Mouse (Mus musculus): Measurements from ENCODE around the gene Fam171a2.
"Not testable (repeated sequence)": the region's sequence is repeated elsewhere in the genome, so short reads cannot be mapped to it uniquely, and the experiment has no call there.

The Fam171a2 gene

DNA sequence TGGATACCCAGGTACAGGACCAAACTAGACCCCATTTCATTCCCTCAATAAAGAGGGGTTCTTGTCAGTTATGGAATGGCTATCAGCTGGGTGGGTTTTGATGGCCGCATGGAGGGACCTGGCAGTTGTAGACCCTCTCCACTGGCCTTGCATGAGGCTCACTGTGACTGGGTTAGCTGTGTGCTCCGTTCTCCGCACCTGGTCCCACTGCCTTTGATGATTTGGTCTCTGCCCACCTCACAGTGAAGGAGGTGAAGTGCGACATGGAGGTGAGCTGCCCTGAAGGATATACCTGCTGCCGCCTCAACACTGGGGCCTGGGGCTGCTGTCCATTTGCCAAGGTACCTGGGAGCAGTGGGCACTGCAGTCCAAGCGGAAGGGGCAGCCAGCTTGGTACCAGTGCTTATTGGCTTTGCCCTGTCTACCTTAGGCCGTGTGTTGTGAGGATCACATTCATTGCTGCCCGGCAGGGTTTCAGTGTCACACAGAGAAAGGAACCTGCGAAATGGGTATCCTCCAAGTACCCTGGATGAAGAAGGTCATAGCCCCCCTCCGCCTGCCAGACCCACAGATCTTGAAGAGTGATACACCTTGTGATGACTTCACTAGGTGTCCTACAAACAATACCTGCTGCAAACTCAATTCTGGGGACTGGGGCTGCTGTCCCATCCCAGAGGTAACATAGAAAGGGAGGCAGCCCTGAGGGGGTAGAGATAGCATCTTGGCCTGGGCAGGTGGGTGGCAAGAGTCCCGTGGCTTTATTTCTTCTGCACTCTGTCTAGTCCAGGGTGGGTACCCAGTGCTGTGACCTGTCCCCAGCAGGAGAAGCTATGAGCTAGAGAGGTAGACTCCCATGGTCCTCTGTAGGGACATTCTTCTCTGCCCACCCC lies 12.4 kb downstream of the Fam171a2 start:
- DNase-seq = peak; percentile 9

DNA sequence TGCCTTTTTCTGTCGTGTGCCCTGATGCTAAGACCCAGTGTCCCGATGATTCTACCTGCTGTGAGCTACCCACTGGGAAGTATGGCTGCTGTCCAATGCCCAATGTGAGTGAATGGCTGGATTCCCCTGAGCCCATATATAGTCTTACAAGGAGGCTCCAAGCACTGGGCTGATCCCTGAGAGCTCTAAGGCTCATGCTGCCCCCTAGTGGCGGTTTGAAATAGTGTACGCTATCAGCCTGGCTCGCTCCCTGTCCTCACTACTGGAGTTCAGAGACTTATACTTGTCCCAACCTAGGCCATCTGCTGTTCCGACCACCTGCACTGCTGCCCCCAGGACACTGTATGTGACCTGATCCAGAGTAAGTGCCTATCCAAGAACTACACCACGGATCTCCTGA lies 13.1 kb downstream of the Fam171a2 start:
- peak; percentile 89 for DNase-seq

DNA sequence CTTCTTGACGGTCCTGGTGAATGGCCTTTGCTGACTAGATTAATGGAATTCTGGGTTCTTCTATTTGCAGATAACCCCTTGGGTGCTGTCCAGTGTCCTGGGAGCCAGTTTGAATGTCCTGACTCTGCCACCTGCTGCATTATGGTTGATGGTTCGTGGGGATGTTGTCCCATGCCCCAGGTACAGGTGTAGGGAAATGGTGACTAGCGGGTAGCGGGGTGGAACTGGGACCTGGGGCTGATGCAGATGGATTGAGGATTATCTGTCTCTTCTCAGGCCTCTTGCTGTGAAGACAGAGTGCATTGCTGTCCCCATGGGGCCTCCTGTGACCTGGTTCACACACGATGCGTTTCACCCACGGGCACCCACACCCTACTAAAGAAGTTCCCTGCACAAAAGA lies 13.6 kb downstream of the Fam171a2 start:
- no peak for DNase-seq

DNA sequence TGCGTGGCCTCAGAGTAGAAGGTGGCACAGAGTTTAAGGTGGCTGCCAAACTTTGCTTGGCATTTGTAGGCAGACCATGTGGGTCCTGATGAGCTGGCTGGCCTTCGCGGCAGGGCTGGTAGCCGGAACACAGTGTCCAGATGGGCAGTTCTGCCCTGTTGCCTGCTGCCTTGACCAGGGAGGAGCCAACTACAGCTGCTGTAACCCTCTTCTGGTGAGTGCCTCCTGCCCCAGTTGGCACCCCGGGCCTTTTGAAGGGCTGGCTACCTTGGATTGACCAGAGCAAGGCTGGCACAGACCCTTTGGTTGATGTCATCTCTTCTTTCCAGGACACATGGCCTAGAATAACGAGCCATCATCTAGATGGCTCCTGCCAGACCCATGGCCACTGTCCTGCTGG lies 14.6 kb downstream of the Fam171a2 start:
- DNase-seq = no peak

DNA sequence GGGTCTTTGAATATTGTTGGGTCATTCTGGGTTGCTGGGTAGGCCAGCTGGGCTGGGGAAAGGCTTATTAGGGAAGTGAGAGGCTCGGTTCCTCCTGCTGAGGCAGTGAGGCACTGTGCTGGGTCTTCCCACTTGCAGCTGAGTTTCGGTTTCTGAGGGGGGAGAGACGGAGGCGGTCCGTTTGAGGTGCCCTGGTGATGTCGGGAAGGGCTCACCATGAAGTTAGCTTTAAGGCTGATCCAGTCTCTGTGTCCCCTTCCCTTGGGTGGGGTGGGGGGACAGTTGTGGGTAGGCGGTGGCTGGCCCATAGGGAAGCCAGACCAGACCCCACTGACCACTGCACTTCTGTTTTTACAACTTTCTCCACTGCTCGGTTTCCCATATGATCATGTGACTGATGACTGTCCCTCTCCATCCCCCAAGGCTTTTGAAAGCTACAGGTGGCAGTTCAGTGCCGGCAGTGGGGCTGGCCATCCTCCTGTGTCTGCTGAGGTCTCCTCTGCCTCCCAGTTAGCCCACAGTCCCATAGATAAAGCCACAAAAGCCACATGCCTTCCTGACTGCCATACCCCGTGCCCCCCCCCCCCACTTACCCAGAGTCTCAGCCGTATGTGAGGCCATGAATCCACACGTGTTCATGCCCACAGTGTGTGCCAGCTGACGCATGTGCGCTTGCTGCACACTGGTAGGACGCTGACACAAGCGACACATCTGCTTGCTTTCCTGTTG lies 15.2 kb downstream of the Fam171a2 start:
- DNase-seq = no peak

DNA sequence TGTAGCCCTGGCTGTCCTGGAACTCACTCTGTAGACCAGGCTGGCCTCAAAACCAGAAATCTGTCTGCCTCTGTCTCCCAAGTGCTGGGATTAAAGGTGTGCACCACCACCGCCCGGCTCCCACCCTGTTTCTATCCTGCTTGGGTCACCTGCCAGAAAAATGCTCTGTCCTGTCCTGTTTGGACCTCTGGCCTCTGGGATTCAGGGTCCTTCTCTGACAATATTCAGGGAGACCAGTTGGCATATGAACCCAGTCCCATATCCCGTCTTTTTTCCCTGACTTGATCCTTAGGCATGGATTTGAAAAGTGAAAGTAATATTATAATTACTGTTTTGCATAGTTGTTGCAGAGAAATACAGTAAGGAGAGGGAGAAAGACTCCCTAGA lies 15.8 kb downstream of the Fam171a2 start:
- no peak for DNase-seq

DNA sequence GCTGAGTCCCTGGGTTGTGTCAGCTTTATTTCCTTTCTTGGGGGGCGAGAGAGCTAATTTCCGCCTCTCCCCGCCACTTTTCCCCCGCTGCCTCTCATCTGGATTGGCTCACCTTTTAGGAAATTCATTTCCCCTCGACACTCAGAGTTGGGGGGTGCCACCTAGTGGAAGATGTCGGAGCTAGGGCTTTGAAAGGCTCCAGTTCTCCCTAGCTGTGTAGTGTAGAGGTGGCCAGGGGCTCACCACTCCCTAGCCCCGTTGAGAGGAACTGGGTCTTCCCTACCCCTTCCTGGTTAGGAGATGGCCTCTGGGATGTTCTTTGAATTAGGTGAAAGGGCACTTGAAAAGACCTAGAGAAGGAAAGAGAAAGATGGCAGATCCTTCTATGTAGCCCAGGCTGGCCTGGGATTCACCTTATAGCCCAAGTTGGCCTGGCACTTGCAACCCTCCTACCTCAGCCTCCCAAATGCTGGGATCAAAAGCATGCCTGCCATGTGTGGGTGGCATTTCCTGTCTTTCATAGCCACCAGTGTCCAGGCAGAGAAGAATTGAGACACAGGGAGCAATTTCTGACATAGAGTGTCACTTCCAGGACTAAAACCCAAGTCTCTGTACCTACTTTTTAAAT lies 16.4 kb downstream of the Fam171a2 start:
- DNase-seq = peak; percentile 84

DNA sequence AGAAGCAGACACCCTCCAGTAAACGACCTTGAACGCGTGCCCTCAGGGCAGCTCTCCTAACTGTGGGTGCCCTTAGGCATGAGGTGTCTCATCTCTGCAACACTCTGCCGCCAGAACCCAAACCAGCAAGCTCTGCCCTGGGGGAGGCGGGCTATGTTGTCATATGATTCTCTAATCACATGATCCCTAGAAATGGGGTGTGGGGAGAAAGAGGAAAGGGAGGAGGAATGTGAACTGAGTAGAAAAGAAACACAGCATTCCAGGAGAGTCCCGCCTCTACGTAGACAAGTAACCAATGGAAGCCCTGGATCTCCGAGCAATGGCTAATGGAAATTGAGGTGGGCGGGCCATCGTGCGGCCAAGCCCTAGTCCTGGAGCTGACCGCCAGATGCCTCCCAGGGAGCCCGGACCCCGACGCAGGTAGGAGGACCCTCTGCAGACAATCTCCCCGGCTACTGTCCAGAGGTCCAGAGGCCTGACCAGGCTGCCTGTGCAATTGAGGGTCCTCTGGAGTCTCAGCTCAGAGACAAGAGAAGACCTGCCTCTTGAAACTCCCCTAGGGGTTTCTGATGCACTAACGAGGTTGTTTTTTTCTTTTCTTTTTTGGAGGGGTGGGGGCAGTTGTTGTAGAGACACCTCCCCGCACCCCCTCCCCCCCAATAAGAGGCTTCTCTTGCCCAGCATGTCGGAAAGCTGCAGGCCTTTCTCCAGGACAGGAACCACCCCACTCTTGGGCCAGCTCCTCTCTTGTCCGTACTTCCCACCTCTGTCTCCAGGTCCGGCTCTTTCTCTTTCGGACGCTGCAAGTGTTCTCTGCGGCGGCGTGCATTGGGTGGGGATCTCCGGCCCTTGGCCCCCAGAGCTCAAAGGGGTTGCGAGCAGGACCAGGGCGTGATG lies 17.1 kb downstream of the Fam171a2 start, which contains the start of gene Grn:
TSS of gene Grn (plus strand) at position 195 of the 897 bp plus-strand sequence.
- peak; percentile 95 for DNase-seq

DNA sequence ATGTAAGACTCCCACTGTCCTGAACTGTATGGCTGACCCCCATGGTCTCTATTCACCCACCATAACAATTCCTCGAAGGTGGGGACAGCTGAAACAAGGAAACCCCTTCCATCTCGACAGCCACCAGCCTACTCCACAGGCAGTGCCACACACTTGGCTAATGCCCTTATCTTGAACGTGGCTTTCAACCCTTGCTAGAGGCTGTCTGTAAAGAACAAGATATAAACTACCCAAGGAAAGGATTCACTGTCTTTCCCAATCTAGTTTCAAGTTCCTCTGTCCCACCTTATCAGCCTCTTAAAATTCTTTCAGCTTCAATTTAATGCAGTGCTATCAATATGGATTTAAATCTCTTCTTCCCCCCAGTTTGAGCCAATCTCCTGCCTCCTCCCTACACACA lies 17.9 kb downstream of the Fam171a2 start:
- DNase-seq = no peak

DNA sequence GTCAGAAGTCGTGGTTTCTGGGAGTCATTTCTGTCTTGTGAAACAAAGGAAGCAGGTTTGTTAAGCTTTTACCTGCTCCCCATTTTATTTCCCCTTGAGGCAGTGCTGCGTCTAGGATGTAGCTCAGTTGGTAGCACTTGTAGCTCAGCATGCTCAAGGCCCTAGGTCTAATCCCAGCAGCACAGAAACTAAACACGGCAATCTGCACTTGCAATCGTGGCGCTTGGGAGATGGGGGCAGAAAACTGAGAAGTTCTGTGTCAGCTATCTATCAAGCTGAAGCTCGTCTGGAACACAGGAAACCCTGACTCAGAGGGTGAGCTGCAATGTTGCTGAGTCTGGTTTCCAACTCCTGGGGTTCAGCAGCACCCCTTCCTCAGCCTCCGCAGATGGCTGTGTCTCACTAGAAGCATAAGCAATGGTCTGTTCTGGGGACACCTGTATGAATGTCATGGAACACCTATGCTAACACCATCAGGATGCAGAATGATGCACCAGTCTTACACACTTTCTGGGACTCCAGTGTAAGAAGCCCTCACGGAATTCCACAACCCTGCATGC lies 18.4 kb downstream of the Fam171a2 start:
- DNase-seq = no peak

DNA sequence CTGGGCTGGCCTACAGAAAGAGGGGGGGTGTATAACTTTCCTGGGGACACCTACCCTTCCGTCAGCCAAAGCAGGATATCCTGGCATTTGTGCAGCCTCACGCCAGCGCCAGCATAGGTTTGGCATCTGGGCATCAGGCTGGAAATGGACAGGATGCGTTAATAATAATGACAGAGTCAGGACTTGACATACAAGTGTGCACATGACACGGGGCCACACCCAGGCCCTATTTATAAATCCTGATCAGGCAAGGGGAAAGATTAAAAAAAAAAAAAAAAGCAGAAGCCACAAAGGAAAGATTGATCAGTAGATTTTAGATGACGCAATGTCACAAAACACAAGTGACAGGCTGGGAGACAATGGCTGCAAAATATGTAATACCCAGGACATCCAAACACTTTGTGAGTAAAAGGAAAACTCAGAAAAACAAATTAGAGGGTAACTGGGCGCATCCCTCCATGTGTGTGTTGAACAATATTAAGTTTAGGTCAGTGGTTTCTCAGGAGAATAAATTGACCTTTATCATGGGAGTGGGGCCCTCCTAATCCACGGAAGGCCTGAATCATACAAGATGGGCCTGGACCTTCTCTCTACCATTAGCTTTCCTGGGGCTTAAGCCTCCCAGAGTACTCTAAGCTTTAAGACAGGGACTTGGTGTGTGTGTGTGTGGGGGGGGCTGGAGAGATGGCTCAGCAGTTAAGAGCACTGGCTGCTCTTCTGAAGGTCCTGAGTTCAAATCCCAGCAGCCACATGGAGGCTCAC lies 21.7 kb downstream of the Fam171a2 start:
- no peak for DNase-seq

DNA sequence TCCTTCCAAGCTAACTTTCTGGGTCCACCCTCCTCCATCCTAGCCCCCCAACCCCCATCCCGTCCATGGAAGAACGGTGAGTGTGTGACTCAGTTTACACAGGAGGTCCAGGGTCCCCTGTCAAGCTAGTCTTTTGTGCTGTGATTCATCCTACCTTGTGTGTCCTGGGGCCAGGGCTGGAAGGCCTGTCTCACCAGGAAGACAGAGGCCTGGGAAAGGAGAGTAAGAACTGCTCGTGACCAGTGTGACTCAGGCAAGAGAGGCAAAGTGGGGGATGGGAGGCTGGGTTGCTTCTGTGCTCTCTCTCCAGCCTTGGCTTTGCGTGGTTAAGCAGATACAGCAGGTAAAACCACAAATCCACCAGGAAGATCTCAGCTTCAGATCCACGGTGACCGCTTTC lies 22.8 kb downstream of the Fam171a2 start:
- no peak for DNase-seq

DNA sequence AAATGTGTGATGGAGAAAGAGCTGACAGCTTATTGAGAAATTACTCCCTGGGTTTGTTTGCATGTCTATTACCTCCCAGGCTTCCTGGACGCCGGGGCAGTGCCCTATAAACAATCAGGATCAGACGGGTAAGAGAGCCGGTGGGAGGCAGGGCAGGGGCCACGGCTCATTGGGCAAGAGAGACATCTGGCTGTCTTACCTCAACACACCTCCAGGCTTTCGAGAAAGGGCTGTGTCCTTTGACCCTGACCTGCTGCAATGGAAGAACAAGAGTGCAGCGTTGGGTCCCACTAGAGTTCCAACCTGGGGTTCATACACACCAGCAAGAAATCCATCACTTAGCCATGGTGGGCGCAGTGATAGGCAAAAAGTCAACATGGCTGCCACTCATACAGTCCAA lies 25.9 kb downstream of the Fam171a2 start:
- no peak for DNase-seq

DNA sequence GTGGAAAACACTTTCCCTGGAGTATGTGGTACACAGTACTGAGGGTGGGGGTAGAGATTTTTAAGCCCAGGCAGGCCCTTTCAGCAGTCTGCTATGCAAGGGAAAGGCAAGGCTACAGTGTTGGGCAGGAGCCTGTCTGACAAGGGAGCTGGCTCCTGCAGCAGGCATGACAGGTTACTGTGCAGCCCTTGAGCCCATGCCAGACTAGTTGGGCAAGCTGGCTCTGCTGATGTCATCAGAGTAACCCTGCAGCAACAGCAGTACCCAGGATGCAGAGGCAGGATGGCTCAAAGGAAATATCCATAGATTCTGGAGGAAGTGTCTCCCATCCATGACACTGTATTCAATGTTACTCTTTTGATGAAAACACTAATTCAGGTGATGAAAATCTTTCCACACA lies 28.6 kb downstream of the Fam171a2 start:
- no peak for DNase-seq

DNA sequence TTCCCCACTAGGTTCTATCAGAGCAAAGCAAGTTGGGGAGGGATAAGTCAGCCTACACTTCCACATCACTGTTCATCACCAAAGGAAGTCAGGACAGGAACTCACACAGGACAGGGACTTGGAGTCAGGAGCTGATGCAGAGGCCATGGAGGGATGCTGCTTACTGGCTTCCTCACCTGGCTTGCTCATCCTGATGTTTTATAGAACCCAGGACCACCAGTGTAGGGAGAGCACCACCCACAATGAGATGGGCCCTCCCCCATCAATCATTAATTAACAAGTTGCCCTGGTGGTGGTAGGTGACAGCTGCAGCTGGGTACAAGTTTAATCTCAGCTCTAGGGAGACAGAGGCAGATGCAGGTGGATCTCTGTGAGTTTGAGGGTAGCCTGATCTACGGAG lies 30.3 kb downstream of the Fam171a2 start:
- DNase-seq = no peak

DNA sequence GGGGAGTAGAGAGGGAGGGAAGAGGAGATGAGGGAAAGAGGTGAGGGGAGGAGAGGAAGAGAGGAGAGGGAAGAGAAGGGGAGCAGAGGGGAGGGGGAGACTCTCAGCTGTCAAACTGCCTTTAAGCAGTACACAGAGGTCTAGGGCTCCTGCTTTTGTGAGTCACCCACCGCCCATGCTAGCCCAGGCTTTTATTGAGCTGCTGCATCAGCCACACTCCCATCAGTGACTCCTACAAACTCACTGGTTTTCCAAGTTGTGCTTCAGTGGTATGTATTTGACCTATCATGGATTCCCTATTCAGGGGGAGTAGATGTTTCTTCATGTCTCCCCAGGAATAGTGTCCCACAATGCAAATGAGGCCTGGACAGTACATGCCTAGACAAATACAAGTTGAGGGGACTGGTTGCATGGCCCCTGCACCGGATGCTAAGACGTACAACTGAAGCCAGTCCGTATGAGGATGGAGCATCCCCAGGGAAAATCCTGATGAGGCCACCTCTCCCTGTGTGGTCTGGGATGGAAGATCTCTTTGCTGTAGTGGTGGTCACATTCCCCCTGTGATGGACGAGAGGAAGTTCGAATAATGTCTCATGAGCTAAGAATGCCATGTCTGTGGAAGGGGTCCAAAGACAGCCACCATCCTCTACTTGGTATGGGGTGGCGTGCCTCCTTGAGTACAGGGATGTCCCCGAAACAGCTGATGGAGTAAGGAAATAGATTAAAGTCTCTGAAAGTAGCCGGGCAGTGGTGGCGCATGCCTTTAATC lies 32.3 kb downstream of the Fam171a2 start:
- DNase-seq = no peak

DNA sequence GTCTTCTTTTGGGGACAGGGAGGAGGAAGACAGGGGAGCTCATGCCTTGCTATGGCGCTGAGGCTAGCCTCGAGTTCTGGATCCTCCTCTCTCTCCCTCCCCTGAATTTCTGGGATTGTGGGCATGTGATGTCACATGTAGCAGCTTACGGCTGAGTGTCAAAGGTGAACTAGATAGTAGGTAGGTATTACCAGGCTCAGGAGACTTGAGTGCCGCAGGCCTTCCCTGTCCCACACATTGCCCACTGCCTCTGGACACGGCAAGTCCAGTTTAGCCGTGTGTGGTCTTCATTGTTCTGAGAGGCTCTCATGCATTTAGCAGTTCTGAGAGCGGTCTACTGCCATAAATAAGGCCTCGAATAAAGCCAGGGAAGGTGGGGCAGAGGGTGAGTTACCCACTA lies 34.4 kb downstream of the Fam171a2 start:
- no peak for DNase-seq

DNA sequence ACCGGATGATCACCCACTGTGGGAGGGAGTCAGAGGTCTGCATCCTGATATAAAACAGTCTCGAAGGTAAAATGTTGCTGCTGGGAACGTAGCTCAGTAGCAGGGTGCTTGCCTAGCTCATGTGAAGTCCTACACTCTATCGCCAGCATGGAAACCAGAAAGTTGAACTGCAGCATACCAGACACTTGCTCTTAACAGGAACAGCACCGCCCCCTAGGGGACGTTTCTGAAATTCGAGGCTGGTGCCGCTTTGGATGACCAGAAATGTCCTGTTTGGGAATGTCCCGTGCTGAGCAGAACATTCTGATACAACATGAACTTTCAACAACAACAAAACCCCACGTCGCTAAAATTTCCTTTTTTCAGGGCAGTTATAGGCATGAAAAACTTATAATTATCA lies 35.8 kb downstream of the Fam171a2 start:
- peak; percentile 88 for DNase-seq

DNA sequence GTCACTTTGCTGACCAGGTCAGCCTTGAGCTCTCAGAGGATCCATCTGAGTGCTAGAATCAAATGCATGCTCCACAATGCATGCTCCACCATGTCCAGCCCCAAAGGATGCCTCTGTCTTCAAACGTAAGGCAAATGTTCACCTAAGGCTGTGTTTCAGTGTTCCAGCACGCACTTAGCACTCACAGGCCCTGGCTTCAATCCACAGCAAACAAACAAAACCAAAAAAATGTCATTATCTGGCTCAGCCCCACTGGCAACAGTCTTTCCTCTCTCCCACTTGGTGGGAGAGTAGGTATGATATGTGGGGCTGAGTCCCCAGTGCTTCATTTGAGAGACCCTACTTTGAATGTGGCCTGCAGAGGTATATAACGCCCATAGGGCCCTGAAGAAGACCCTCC lies 36.4 kb downstream of the Fam171a2 start:
- no peak for DNase-seq

DNA sequence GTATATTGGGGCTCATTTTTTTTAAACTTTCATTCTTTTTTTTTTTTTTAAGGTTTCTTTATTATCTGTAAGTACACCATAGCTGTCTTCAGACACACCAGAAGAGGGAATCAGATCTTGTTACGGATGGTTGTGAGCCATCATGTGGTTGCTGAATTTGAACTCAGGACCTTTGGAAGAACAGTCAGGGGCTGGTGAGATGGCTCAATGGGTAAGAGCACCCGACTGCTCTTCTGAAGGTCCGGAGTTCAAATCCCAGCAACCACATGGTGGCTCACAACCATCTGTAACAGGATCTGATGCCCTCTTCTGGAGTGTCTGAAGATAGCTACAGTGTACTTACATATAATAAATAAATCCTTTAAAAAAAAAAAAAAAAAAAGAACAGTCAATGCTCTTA lies 37.1 kb downstream of the Fam171a2 start:
- DNase-seq = not testable (repeated sequence)

Measured in right cerebral cortex, adult 18-20 months (tissue).